Mouse (Mus musculus) kidney, embryonic 16.5 days (tissue): Measurements from ENCODE around the gene Hist1h2br. TPM values are rescaled to one million over a fixed set of nuclear protein-coding genes. Genes with fewer than 3 reads are reported as not detected.
"Not testable (repeated sequence)": the region's sequence is repeated elsewhere in the genome, so short reads cannot be mapped to it uniquely, and the experiment has no call there.

Experiments
- ATAC-seq: fragments of 200-750 bp; cut with Nextera tagmentation; 2 replicates; pipeline ENCODE4 v1.8.0; 2017; ENCODE audit warnings: moderate TSS enrichment; ENCODE audit not compliant: low FRiP score, low TSS enrichment
- H3K27ac ChIP-seq: fragments of 300-500 bp; sonication (generic); 2 replicates; pipeline ENCODE4 v1.5.1; 2014; ENCODE audit warnings: low read length
- H3K27me3 ChIP-seq: fragments of 300-500 bp; sonication (generic); 2 replicates; pipeline ENCODE4 v1.6.1; 2014; ENCODE audit warnings: low read length, control low read depth, mixed read lengths; ENCODE audit not compliant: insufficient read depth
- H3K36me3 ChIP-seq: fragments of 300-500 bp; sonication (generic); 2 replicates; pipeline ENCODE4 v1.6.1; 2014; ENCODE audit warnings: low read length, control low read depth, mixed read lengths; ENCODE audit not compliant: insufficient read depth
- H3K4me1 ChIP-seq: fragments of 300-500 bp; sonication (generic); 2 replicates; pipeline ENCODE4 v1.6.1; 2014; ENCODE audit warnings: low read length, control low read depth, mixed read lengths; ENCODE audit not compliant: insufficient read depth
- H3K4me2 ChIP-seq: fragments of 300-500 bp; sonication (generic); replicated peaks from 2 replicates; pipeline ENCODE4 v1.6.1; 2014; ENCODE audit warnings: low read depth, low read length
- H3K4me3 ChIP-seq: fragments of 300-500 bp; sonication (generic); 2 replicates; pipeline ENCODE4 v1.5.1; 2014; ENCODE audit warnings: mild to moderate bottlenecking, low read length
- H3K9ac ChIP-seq: fragments of 300-500 bp; sonication (generic); replicated peaks from 2 replicates; pipeline ENCODE4 v1.6.1; 2014; ENCODE audit warnings: low read length
- H3K9me3 ChIP-seq: fragments of 300-500 bp; sonication (generic); 2 replicates; pipeline ENCODE4 v1.6.1; 2016; ENCODE audit warnings: low read length, control low read depth
- WGBS: fragments of 180-500 bp; shearing (Covaris S2); extraction: QIAGEN DNeasy Blood & Tissue Kit; methylation state at CpG from one replicate; pipeline ENCODE4 v1.1.7; 2014; 5-methylcytosine and 5-hydroxymethylcytosine counted together
- polyA plus RNA-seq: library from polyadenylated mRNA; unstranded; fragments of >200 nt; fragmentation: Nextera tagmentation; extraction: Ambion mirVana; gene quantifications from 2 replicates; pipeline ENCODE4 v1.2.1, GENCODE M21; 2015

Hist1h2br gene
- polyA plus RNA-seq, 1 experiment from 2014 or later: 26.0 TPM

DNA sequence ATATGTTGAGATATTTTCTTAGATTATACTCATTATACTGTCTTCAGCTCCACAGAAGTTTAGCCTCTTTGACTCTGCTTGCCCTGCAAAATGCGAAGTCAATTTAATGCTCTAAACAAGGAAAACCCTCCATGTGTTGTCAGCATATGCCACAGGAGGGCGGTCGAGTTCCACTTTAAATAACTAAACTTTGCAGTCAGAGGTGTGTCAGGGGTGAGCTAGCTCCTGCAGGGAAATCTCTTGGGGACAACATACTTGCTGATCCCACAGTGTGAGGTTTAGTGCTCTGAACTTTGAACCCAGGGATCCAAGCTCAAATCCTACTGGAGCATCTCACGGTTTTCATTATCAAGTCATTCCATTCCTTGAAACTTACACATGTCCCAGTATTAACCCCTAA is 7.0 kb downstream of the Hist1h2br start:
- not testable (repeated sequence) for H3K27ac ChIP-seq, H3K27me3 ChIP-seq, H3K4me1 ChIP-seq, H3K4me3 ChIP-seq, H3K9me3 ChIP-seq, H3K4me2 ChIP-seq, H3K9ac ChIP-seq, H3K36me3 ChIP-seq
- peak; percentile 65; the same call in 1 of the 2 replicates for ATAC-seq
- WGBS: no CpG with 5 or more reads among the region's 4 CpGs

DNA sequence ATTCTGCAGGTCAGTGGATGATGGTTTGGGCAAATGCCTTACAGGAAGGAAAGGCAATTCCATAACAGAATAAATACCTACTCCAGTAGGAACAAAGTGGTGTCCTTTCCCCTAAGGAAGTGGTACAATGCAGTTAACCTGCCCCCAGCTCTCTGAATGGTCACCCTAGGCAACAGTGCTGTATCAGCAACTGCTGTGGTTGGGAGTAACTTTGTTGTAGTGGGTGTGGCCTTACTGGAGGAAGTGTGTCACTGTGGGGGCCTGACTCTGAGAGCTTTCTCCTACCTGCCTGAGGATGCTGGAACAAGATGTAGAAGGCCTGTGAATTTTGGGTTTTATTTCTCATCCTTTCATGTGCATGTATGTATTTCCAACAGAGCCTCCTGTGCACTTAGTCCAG is 12.8 kb downstream of the Hist1h2br start:
- not testable (repeated sequence) for H3K9ac ChIP-seq, H3K4me1 ChIP-seq, ATAC-seq

GRCm38 (mm10) chr13:21847883-21848282 is 14.3 kb downstream of the Hist1h2br start:
- Histone ChIP-seq H3K4me1 (no peaks in the 10 kb centered on the region), H3K4me3 (no peak overlapping the region), H3K36me3 (no peaks in the 10 kb centered on the region), H3K27me3 (no peaks in the 10 kb centered on the region), H3K4me2 (no peak overlapping the region), H3K9me3 (no peaks in the 10 kb centered on the region), H3K27ac (no peak overlapping the region), H3K9ac (no peak overlapping the region)
- 27% methylated on average over 8 of the region's 8 CpGs for WGBS
- no peak for ATAC-seq

More for the DNA sequence above, 12.8 kb downstream of the Hist1h2br start:
- H3K27ac ChIP-seq, H3K4me2 ChIP-seq, H3K4me3 ChIP-seq, H3K36me3 ChIP-seq, H3K9me3 ChIP-seq, H3K27me3 ChIP-seq: not testable (repeated sequence)

- 45% methylated on average over 1 of the region's 1 CpGs for WGBS
- H3K4me3 ChIP-seq, ATAC-seq, H3K9ac ChIP-seq, H3K36me3 ChIP-seq, H3K9me3 ChIP-seq, H3K4me2 ChIP-seq, H3K27ac ChIP-seq, H3K27me3 ChIP-seq, H3K4me1 ChIP-seq: not testable (repeated sequence)
Measured at GRCm38 (mm10) chr13:21850696-21851095, 17.2 kb downstream of the Hist1h2br start.

- Histone ChIP-seq H3K36me3 (no peaks in the 10 kb centered on the region), H3K4me2 (no peak overlapping the region), H3K9ac (no peak overlapping the region), H3K4me1 (no peaks in the 10 kb centered on the region), H3K27me3 (no peaks in the 10 kb centered on the region), H3K27ac (no peak overlapping the region), H3K9me3 (no peaks in the 10 kb centered on the region), H3K4me3 (no peak overlapping the region)
- WGBS: 60% methylated on average over 3 of the region's 3 CpGs
- no peak for ATAC-seq
Measured at GRCm38 (mm10) chr13:21852215-21852945, 18.8 kb downstream of the Hist1h2br start.

GRCm38 (mm10) chr13:21855146-21855545 is 21.6 kb downstream of the Hist1h2br start:
- H3K4me2 ChIP-seq: peak overlapping the region; percentile 62
- no peak overlapping the region; the same call in 1 of the 2 replicates for H3K9ac ChIP-seq

DNA sequence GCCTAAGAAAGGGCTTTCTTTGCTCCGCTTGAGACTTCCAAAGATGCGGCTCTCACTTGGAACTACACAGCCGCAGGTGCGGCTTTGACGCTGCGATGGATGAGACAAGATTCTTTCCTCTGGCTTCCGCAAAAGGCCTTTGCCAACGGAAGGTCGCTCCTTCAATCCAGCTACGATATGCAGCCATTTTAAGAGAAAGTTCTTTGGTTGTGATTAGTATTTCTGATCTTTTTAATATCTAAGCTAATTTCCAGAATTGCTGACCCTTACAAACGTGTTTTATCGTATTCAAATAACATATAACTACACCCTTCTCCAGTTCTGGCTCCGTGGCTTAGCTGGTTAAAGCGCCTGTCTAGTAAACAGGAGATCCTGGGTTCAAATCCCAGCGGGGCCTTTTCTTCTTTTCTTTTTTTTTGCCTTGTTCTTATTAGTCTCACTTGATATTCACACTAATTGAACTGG is 22.2 kb downstream of the Hist1h2br start:
- ATAC-seq: peak; percentile 65; the same call in 1 of the 2 replicates
- Histone ChIP-seq H3K4me3 (peak overlapping the region; percentile 58), H3K4me1 (no peaks in the 10 kb centered on the region), H3K36me3 (no peaks in the 10 kb centered on the region), H3K9ac (peak overlapping the region; percentile 60), H3K9me3 (no peaks in the 10 kb centered on the region), H3K27me3 (no peaks in the 10 kb centered on the region), H3K4me2 (peak overlapping the region; percentile 62), H3K27ac (no peak overlapping the region)
- WGBS: 2% methylated on average over 15 of the region's 15 CpGs

More at GRCm38 (mm10) chr13:21855146-21855545, 21.6 kb downstream of the Hist1h2br start:
- Histone ChIP-seq H3K36me3 (no peaks in the 10 kb centered on the region), H3K4me1 (no peaks in the 10 kb centered on the region), H3K27ac (no peak overlapping the region), H3K4me3 (peak overlapping the region; percentile 58), H3K27me3 (no peaks in the 10 kb centered on the region), H3K9me3 (no peaks in the 10 kb centered on the region)
- 1% methylated on average over 11 of the region's 11 CpGs for WGBS
- ATAC-seq: peak; percentile 74; the same call in 1 of the 2 replicates

DNA sequence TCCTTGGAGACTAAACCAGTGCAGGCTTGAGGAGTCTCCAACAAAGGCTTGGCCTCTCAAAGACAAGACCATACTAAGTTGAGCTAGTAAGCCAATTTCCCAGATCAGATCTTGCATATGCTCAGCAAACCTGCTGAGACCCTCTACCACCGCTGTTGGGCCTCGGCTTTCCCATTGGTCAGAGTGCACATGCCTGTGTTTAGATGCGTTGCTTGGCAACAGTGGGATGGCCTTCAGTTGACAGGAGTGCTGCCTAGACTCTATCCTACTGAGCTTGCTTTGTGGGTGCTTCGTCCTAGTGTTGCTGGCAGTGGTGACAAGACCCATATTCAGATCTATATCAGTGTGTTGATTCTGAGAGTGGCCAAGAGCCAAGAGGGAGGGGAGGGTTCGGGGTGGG is 28.1 kb downstream of the Hist1h2br start:
- WGBS: 20% methylated on average over 5 of the region's 5 CpGs
- Histone ChIP-seq H3K36me3 (no peaks in the 10 kb centered on the region), H3K9ac (no peak overlapping the region), H3K4me1 (no peaks in the 10 kb centered on the region), H3K4me2 (no peak overlapping the region), H3K9me3 (no peaks in the 10 kb centered on the region), H3K27me3 (no peaks in the 10 kb centered on the region), H3K27ac (no peak overlapping the region), H3K4me3 (no peak overlapping the region)
- ATAC-seq: no peak

GRCm38 (mm10) chr13:21865503-21865902 is 32.0 kb downstream of the Hist1h2br start:
- H3K4me3 ChIP-seq, H3K4me2 ChIP-seq, H3K9me3 ChIP-seq, H3K27me3 ChIP-seq, H3K9ac ChIP-seq, H3K4me1 ChIP-seq, H3K36me3 ChIP-seq, ATAC-seq, H3K27ac ChIP-seq: not testable (repeated sequence)
- WGBS: 84% methylated on average over 3 of the region's 3 CpGs

DNA sequence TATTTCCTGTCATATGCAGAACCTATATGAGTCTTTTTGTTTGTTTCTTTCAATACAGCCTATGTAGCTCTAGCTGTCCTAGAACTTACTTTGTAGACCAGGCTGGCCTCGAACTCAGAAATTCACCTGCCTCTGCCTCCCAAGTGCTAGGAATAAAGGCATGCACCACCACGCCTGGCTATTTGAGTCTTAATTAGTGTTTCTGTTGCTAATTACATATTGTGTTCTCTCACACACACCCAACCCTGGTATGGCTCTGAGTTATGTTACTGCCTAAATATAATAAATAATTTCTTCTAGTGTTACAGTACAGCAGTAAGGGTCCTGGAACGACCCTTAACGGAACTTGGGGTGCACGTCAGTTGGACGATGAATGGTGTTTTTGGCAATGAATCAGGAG is 47.2 kb downstream of the Hist1h2br start:
- Histone ChIP-seq H3K4me2 (no peak overlapping the region), H3K4me3 (no peak overlapping the region), H3K36me3 (no peaks in the 10 kb centered on the region), H3K27ac (no peak overlapping the region), H3K27me3 (no peaks in the 10 kb centered on the region), H3K9me3 (no peaks in the 10 kb centered on the region), H3K4me1 (no peaks in the 10 kb centered on the region), H3K9ac (no peak overlapping the region)
- ATAC-seq: no peak
- WGBS: 75% methylated on average over 6 of the region's 6 CpGs
